Mouse (Mus musculus): ENCODE measurements around the gene Mgat4a. TPM values are rescaled to one million over a fixed set of nuclear protein-coding genes. Genes with fewer than 3 reads are reported as not detected.

Gene Mgat4a
- polyA plus RNA-seq, 1 experiment from 2014 or later, result 7.2 TPM

DNA sequence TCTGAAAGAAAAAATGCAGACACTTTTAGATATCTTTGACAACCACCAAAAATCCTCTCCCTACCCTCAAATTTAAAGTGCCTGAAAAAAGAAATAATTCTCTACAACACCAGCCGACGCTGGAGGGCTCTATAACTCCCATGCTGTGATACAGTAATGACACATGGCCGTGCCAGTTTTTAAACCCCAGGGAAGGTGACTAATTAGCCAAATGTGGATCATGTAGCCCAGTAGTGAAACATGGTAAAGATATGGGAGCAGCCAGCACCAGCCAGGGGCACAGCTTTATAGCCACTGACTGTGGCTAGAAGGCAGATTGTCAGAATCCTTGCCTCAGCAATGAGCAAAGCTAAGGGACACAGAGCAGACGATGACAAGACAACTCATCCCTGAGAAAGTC lies 19.5 kb upstream of the Mgat4a start:
- ATAC-seq, result no peak
- Histone ChIP-seq H3K9ac (replicated peaks) (no peak overlapping the region), H3K4me2 (replicated peaks) (no peak overlapping the region), H3K27ac (no peak overlapping the region), H3K9me3 (no peaks in the 10 kb centered on the region), H3K27me3 (no peaks in the 10 kb centered on the region), H3K4me1 (replicated peaks) (peaks cover 2% of the 10 kb centered on the region; the same call in 1 of the 2 replicates), H3K4me3 (replicated peaks) (no peak overlapping the region), H3K36me3 (no peaks in the 10 kb centered on the region)
- whole genome bisulfite sequencing, result 79% methylated on average over 4 of the region's 4 CpGs

DNA sequence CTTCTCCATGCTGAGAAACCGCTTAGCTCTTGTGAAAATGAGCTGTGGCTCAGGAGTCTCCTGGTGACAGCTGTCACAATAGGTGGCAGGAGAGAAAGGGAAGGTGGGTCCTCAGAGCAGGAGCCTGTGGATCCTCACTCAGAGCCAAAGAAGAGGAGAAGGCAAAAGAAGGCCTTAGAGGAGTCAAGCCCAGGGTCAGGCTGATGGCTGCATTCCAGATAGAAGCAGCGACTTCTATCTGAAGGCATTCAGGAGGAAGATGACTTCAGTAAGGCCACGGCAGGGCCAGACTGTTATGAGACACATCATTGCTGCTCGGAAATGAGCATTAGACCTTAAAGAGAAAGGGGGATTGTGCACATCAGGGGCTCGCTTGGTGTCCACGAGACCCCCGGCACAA lies 11.2 kb upstream of the Mgat4a start:
- Histone ChIP-seq H3K4me3 (replicated peaks) (no peak overlapping the region), H3K9ac (replicated peaks) (no peak overlapping the region), H3K27ac (no peak overlapping the region), H3K4me2 (replicated peaks) (no peak overlapping the region), H3K9me3 (no peaks in the 10 kb centered on the region), H3K27me3 (no peaks in the 10 kb centered on the region), H3K4me1 (replicated peaks) (no peaks in the 10 kb centered on the region), H3K36me3 (no peaks in the 10 kb centered on the region)
- ATAC-seq, result no peak
- WGBS, result 89% methylated on average over 7 of the region's 7 CpGs

DNA sequence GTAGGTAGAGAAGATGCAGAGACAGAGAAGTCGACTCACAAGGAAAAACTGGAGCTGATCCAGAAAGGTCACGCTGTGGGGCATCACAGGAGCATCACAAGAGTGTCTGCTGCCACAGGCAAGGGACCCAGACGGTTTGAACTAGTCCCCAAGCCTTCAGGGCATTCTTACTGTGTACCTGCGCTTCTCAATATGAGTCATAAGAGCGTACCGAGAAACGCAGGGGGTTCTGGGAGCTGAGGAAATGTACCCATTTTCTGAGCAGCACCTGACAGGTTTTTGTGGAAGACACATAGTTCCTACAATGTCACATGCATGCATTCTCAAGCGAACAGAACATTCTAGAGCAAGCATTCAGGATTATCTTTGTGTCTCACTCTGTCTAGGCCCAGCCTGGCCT lies 8.7 kb upstream of the Mgat4a start:
- H3K4me3 ChIP-seq (replicated peaks), result no peak overlapping the region
- H3K27me3 ChIP-seq, result no peaks in the 10 kb centered on the region
- H3K27ac ChIP-seq, result no peak overlapping the region
- H3K4me2 ChIP-seq (replicated peaks), result no peak overlapping the region
- H3K9me3 ChIP-seq, result no peaks in the 10 kb centered on the region
- no peaks in the 10 kb centered on the region for H3K4me1 ChIP-seq (replicated peaks)
- H3K36me3 ChIP-seq, result no peaks in the 10 kb centered on the region
- WGBS, result 84% methylated on average over 8 of the region's 8 CpGs
- H3K9ac ChIP-seq (replicated peaks), result no peak overlapping the region
- no peak for ATAC-seq

DNA sequence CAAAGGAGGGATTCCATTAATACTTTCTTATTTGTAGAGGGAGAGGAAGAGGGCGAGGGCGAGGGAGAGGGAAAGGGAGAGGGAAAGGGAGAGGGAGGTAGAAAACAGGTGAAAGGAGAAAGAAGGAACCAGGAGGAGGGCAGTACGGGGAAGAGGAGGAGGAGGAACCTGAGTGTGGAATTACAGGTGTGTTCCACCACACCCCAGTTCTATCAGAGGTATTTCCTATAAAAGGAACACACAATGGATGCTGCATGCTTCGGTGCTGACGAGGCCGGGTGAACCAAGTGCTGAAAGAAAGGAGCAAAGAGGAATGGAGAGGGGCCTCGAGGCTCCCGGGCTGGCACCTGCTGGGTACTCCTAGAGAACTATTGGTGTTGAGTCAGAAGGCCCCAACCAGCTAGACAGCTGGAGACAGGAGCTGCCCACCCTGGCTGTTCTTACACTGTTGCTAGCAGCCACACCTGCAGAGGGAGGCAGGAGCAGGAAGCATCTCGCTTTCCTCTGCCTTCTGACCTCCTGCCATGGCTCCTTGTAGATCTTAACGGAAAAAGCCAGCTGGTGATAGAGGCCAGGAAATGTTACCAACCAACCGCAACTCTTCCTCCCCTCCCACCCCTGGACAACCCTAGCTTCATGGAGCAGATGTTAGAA lies 5.7 kb upstream of the Mgat4a start:
- no peak overlapping the region for H3K4me2 ChIP-seq (replicated peaks)
- peaks cover 15% of the 10 kb centered on the region for H3K27me3 ChIP-seq
- no peak for ATAC-seq
- no peaks in the 10 kb centered on the region for H3K9me3 ChIP-seq
- H3K36me3 ChIP-seq, result no peaks in the 10 kb centered on the region
- WGBS, result 79% methylated on average over 11 of the region's 11 CpGs
- H3K4me3 ChIP-seq (replicated peaks), result no peak overlapping the region
- H3K27ac ChIP-seq, result no peak overlapping the region
- peaks cover 3% of the 10 kb centered on the region; the same call in 1 of the 2 replicates for H3K4me1 ChIP-seq (replicated peaks)
- H3K9ac ChIP-seq (replicated peaks), result no peak overlapping the region

DNA sequence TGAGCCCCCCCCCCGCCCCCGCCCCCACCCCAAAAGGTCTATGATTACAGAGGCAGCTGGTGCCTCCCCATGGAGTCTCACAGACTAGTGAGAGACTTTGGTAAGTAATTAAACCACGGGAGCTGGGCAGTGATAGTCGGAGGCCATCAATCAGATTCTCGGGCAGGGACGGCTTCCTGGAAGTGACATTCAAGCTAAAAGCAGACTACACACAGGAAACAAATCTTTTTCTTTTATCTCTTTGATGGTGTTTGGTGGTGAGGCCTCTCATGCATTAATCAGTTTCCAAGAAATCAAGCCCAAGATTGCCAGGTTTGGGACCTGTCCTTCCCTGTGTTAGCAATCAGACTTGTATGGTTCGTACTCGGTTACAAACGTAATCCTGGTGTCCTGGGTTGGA lies 3.4 kb upstream of the Mgat4a start:
- Histone ChIP-seq H3K27me3 (peaks cover 15% of the 10 kb centered on the region), H3K4me3 (replicated peaks) (no peak overlapping the region), H3K36me3 (no peaks in the 10 kb centered on the region), H3K9ac (replicated peaks) (no peak overlapping the region), H3K27ac (no peak overlapping the region), H3K9me3 (no peaks in the 10 kb centered on the region), H3K4me2 (replicated peaks) (no peak overlapping the region), H3K4me1 (replicated peaks) (peaks cover 14% of the 10 kb centered on the region)
- ATAC-seq, result no peak
- 59% methylated on average over 9 of the region's 9 CpGs for WGBS

DNA sequence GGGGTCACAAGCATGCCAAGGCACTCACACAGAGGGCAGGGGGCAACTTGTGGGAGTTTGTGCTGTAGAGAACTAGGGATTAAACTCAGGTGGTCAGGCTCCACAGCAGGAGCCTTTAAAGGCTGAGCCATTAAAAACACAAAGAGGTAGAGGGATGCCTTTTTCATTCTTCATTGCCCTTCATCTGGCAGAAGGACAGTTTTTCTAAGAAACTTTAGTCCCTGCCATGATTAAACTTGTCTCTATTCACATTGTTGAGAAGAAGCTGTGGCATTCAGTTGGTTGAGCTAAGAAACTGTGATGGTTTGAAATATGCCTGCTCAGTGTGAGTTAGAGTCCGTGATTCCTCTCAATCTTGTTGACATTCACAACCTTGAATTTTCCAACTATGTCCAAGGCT lies 2.2 kb upstream of the Mgat4a start:
- Histone ChIP-seq H3K27me3 (peaks cover 15% of the 10 kb centered on the region), H3K27ac (no peak overlapping the region), H3K9ac (replicated peaks) (no peak overlapping the region), H3K9me3 (no peaks in the 10 kb centered on the region), H3K4me3 (replicated peaks) (no peak overlapping the region), H3K36me3 (no peaks in the 10 kb centered on the region), H3K4me1 (replicated peaks) (peaks cover 15% of the 10 kb centered on the region), H3K4me2 (replicated peaks) (no peak overlapping the region)
- no peak for ATAC-seq
- 31% methylated on average over 1 of the region's 1 CpGs for WGBS

DNA sequence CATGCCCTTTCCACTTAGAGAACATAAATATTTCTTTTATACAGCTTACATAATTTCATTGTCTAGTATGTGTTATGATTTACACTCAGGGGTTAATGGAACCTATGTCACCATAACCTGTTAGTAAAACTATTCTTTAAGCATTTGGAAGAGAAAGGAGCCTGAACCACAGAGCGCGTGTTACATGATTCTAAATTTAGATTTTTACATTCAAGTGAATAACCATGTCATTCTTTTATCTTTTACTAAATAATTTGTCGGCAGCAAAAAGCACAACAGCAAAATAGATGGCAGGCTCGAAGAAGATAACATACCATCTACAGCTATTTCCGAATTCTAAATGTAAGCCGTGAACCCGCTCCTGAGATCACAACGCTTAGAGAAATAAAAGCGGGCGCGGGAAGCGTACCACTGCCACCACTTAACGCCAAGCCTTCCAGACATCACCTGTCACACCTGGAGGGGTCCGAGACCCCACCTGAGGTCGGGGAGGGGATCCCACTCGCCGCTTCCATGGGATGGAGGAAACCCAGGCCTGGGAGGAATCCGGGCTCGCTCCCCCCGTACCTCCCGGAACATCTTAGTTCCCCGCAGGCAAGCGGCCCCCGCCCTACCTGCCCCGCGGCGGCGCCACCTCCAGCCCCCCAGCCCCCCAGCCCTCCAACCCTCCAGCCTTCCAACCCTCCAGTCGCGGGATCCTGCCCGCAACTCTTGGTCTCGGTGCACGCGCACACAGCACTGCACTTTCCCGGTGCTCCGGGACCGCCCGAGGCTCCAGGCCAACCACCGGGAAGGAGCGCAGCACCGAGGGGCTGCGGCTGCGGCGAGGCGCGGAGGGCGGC lies 627 bp downstream of the Mgat4a start:
- peak; percentile 87 for ATAC-seq
- H3K27ac ChIP-seq, result peak overlapping the region; percentile 86
- peak overlapping the region; percentile 75 for H3K4me3 ChIP-seq (replicated peaks)
- H3K36me3 ChIP-seq, result 0 out of 2 replicates have a peak, but pooled peaks cover 5% of the 10 kb centered on the region
- WGBS, result 4% methylated on average over 38 of the region's 47 CpGs
- H3K9me3 ChIP-seq, result no peaks in the 10 kb centered on the region
- peak overlapping the region; percentile 83 for H3K9ac ChIP-seq (replicated peaks)
- H3K4me2 ChIP-seq (replicated peaks), result peak overlapping the region; percentile 87
- peaks cover 15% of the 10 kb centered on the region for H3K4me1 ChIP-seq (replicated peaks)
- H3K27me3 ChIP-seq, result peaks cover 15% of the 10 kb centered on the region

DNA sequence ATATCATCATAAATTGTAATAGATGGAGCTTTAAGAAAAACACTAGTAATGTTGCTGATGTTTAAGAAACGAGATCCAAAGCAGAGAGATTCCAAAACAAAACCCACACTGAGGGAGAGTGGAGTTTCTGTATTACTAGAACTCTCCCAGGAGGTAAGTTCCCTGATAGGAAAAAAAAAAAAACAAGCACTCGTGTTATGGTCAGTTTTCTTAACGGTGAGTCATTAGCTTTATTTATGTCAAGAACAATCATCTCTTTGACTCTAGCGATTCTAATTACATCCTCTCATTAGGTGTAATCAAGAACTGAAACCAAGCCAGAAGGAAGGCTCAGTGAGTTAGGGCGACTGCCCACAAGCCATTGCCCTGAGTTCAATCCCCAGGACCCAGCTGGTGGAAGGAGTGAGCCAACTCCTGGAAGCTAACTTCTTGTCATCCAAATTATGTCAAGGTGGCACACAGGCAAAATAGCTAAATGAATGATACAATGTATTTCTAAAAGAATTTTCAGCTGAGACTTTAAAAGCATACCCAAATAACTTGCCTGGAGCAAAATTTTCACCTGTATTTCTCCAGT lies 6.2 kb downstream of the Mgat4a start:
- H3K27ac ChIP-seq, result no peak overlapping the region
- no peak overlapping the region for H3K4me3 ChIP-seq (replicated peaks)
- 0 out of 2 replicates have a peak, but pooled peaks cover 5% of the 10 kb centered on the region for H3K4me1 ChIP-seq (replicated peaks)
- H3K9ac ChIP-seq (replicated peaks), result no peak overlapping the region
- H3K27me3 ChIP-seq, result no peaks in the 10 kb centered on the region
- 0 out of 2 replicates have a peak, but pooled peaks cover 5% of the 10 kb centered on the region for H3K36me3 ChIP-seq
- H3K9me3 ChIP-seq, result no peaks in the 10 kb centered on the region
- ATAC-seq, result no peak
- WGBS, result 67% methylated on average over 5 of the region's 5 CpGs
- no peak overlapping the region for H3K4me2 ChIP-seq (replicated peaks)

DNA sequence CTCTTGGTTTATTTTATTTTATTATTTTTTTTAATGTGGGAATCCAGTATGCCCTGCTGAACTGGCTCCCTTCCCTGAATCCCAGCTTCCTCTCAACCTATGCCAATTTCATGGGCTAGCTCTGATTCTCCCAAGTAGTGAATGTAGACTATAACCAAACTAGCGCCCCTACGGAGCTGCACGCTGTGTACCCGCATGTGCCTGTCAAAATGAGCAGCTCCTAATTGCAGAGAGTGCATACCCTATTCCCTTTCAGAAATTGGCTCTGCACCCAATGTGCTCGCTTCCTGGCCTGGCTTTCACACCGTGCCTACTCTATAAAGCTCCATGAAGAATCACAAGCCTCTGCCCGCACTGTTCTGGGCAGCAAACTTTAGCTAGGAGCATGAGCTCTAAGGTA lies 7.6 kb downstream of the Mgat4a start:
- Histone ChIP-seq H3K27ac (no peak overlapping the region), H3K9ac (replicated peaks) (no peak overlapping the region), H3K4me2 (replicated peaks) (no peak overlapping the region), H3K4me3 (replicated peaks) (no peak overlapping the region), H3K4me1 (replicated peaks) (0 out of 2 replicates have a peak, but pooled peaks cover 2% of the 10 kb centered on the region), H3K27me3 (no peaks in the 10 kb centered on the region), H3K9me3 (no peaks in the 10 kb centered on the region), H3K36me3 (0 out of 2 replicates have a peak, but pooled peaks cover 5% of the 10 kb centered on the region)
- WGBS, result 93% methylated on average over 7 of the region's 7 CpGs
- no peak for ATAC-seq

DNA sequence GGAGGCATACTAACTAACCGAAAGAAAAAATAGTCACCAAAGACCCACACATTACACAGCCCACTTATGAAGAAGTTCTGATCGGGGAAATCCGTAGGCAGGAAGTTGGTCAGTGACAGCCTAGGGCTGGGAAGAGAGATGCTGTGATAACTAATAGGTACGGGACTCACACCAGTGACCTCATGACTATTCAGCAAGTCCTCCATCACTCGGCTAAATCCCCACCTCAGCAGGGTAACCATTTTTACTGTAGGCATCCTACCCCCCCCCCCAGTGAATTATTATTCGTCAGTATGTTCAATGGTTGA lies 8.3 kb downstream of the Mgat4a start:
- no peak overlapping the region for H3K4me2 ChIP-seq (replicated peaks)

DNA sequence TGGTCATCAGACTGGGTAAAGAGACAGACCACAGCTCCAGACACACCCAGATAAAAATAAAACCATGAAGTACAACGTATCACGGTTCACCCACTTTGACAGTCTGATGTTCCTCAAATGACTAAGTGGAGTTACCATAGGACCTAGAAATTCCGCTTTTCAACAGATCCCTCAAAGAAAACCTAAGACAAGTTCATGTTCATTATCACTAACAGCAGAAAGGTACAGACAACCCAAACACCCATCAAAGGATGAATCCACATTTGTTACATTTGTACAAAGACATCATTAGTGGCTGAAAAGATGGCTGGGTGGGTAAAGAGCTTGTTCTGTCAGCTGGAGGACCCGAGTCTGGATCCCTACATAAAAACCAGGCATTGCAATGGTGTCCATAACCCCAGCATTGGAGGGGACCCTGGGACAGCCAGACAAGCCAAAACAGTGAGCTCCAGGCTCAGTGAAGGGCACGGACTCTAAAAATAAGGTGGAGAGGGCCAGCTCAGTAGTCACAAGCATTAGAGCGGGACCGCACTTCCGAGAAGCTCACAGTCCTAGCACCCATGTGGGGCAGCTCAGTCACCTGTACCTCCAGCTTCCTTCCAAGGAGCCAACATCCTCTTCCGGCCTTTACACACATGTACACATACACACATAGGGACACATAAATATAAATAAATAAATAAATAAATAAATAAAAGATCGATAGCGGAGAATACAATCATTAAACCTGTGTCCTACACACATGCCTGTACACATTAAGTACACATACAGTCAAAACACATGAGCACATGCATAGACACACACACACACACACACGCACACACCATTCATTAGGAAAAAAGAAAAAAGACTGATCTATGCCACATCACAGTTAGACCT lies 8.9 kb downstream of the Mgat4a start:
- no peak for ATAC-seq
- 0 out of 2 replicates have a peak, but pooled peaks cover 2% of the 10 kb centered on the region for H3K4me1 ChIP-seq (replicated peaks)
- no peaks in the 10 kb centered on the region for H3K9me3 ChIP-seq
- no peak overlapping the region for H3K4me3 ChIP-seq (replicated peaks)
- 93% methylated on average over 12 of the region's 12 CpGs for WGBS
- 0 out of 2 replicates have a peak, but pooled peaks cover 5% of the 10 kb centered on the region for H3K36me3 ChIP-seq
- no peak overlapping the region for H3K4me2 ChIP-seq (replicated peaks)
- H3K27me3 ChIP-seq, result no peaks in the 10 kb centered on the region
- H3K9ac ChIP-seq (replicated peaks), result no peak overlapping the region
- no peak overlapping the region for H3K27ac ChIP-seq

More for the DNA sequence above, 8.3 kb downstream of the Mgat4a start:
- Histone ChIP-seq H3K9me3 (no peaks in the 10 kb centered on the region), H3K9ac (replicated peaks) (no peak overlapping the region), H3K4me3 (replicated peaks) (no peak overlapping the region), H3K27ac (no peak overlapping the region), H3K4me1 (replicated peaks) (0 out of 2 replicates have a peak, but pooled peaks cover 2% of the 10 kb centered on the region), H3K27me3 (no peaks in the 10 kb centered on the region), H3K36me3 (0 out of 2 replicates have a peak, but pooled peaks cover 5% of the 10 kb centered on the region)
- no peak for ATAC-seq
- WGBS, result 84% methylated on average over 6 of the region's 6 CpGs

Data from midbrain, embryonic 13.5 days (tissue).